Mouse (Mus musculus) common myeloid progenitor, adult 5-6 weeks (primary cell): ENCODE results near the gene Fgg. TPM values are rescaled to one million over a fixed set of nuclear protein-coding genes. Genes with fewer than 3 reads are reported as not detected.

Source experiments
- total RNA-seq: library from RNA; stranded (forward); fragments of 200-1000, 187-1606 nt; gene quantifications from 2 replicates; pipeline ENCODE4 v1.2.3, GENCODE M21; 2017

Fgg gene
- total RNA-seq, 1 experiment from 2014 or later: not detected

Other genes with a start within 250 kb of the Fgg start
- gene Rbm46, start 131.2 kb upstream of the Fgg start, total RNA-seq: not detected in 2 replicates
- not detected in 2 replicates for gene Lrat, start 103.8 kb upstream of the Fgg start, total RNA-seq
- gene Fga, start 18.4 kb downstream of the Fgg start, total RNA-seq: not detected in 2 replicates
- not detected in 2 replicates for gene Fgb, start 42.1 kb downstream of the Fgg start, total RNA-seq
- 60.1 and 79.2 TPM in 2 replicates for gene Plrg1, start 47.8 kb downstream of the Fgg start, total RNA-seq
- not detected in 2 replicates for gene Dchs2, start 120.2 kb downstream of the Fgg start, total RNA-seq